ENCODE assay signal across 23 mouse cellular contexts in the genomic region with DNA sequence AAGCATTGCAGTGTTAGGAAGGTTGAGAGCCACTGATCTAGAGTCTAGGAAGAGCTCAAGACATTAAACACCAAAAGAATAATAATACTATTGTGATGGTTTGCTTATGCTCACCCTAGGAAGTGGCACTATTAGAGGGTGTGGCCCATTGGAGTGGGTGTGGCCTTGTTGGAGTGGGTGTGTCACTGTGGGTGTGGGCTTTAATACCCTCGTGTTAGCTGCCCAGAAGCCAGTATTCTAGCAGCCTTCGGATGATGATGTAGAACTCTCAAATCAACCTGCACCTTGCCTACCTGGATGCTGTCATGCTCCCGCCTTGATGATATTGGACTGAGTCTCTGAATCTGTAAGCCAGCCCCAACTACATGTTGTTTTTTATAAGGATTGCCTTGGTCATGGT. TPM values are rescaled to one million over a fixed set of nuclear protein-coding genes. Genes with fewer than 3 reads are reported as not detected.
"Had no signal": no experiment of that assay in that cellular context is flagged by ENCODE, and none has a peak within 500 bp of the region (broad histone marks: within the 10 kb centered on the region; RNA-seq: fewer than 3 reads in every experiment).

No protein-coding gene starts in this region.

- DNase-seq: kidney, adult 11 months; kidney, adult 8-10 months; kidney, postnatal 10 days; kidney, postnatal 36 days; lung, adult 2 months; lung, postnatal 14 days; right cerebral cortex, adult 18-20 months; right cerebral cortex, postnatal 14 days; right cerebral cortex, postnatal 4 days; thymus, adult 2 months; thymus, postnatal 14 days; thymus, postnatal 4 days had no signal

- H3K4me3 ChIP-seq: kidney, embryonic 15.5 days; limb, embryonic 10.5 days; limb, embryonic 13.5 days; midbrain, embryonic 15.5 days; neural tube, embryonic 12.5 days; neural tube, embryonic 15.5 days had no signal

- H3K4me2 ChIP-seq: kidney, embryonic 15.5 days; limb, embryonic 13.5 days; midbrain, embryonic 11.5 days; midbrain, embryonic 15.5 days; neural tube, embryonic 12.5 days; neural tube, embryonic 15.5 days had no signal

- H3K36me3 ChIP-seq: midbrain, embryonic 15.5 days had no signal

- H3K9me3 ChIP-seq: kidney, embryonic 15.5 days; limb, embryonic 10.5 days; limb, embryonic 13.5 days; midbrain, embryonic 15.5 days; neural tube, embryonic 12.5 days; neural tube, embryonic 15.5 days had no signal

- H3K9ac ChIP-seq: kidney, embryonic 15.5 days; limb, embryonic 13.5 days; midbrain, embryonic 15.5 days; neural tube, embryonic 12.5 days; neural tube, embryonic 15.5 days had no signal

- ATAC-seq: midbrain, embryonic 15.5 days had no signal

- H3K27ac ChIP-seq: kidney, embryonic 15.5 days; limb, embryonic 10.5 days; limb, embryonic 13.5 days; midbrain, embryonic 15.5 days; neural tube, embryonic 12.5 days; neural tube, embryonic 15.5 days; stomach, postnatal 0 days had no signal

RNA-seq across cellular contexts. Expression of a gene that starts 6.2 kb away (rescaled TPM):
- polyA plus RNA-seq: kidney, embryonic 15.5 days; limb, embryonic 10.5 days; limb, embryonic 13.5 days; liver, adult 2 months; lung, adult 2 months; lung, embryonic 16.5 days; stomach, embryonic 14.5 days; stomach, postnatal 0 days had no signal
